Mouse (Mus musculus): ENCODE measurements around the gene P4hb. TPM values are rescaled to one million over a fixed set of nuclear protein-coding genes. Genes with fewer than 3 reads are reported as not detected.
A peak's percentile ranks its signal among the peaks of the same experiment; 100 is the strongest.

P4hb gene
- total RNA-seq, 2 experiments from 2014 or later = 527 to 538 TPM

GRCm38 (mm10) chr11:120542376-120542775, 30.7 kb downstream of the P4hb start:
- no peak for DNase-seq (ENCODE audit: low spot score in 2 of 2)

GRCm38 (mm10) chr11:120541907-120542306, 31.1 kb downstream of the P4hb start:
- DNase-seq (ENCODE audit: low spot score in 2 of 2) = peak; percentile 15 to 22

- peak; percentile 15 to 16 for DNase-seq (ENCODE audit: low spot score in 2 of 2)
These were observed 33.6 kb downstream of the P4hb start for GRCm38 (mm10) chr11:120539285-120540014.

GRCm38 (mm10) chr11:120538955-120539284, 34.1 kb downstream of the P4hb start:
- DNase-seq (ENCODE audit: low spot score in 2 of 2) = peak in 1 of 2 experiments; percentile 14

GRCm38 (mm10) chr11:120538485-120538884, 34.6 kb downstream of the P4hb start:
- peak; percentile 30 to 47 for DNase-seq (ENCODE audit: low spot score in 2 of 2)

- DNase-seq (ENCODE audit: low spot score in 2 of 2) = no peak
These were observed 37.2 kb downstream of the P4hb start for GRCm38 (mm10) chr11:120535804-120536203.

GRCm38 (mm10) chr11:120535145-120535544, 37.9 kb downstream of the P4hb start:
- DNase-seq (ENCODE audit: low spot score in 2 of 2) = no peak

GRCm38 (mm10) chr11:120534093-120534492, 39.0 kb downstream of the P4hb start:
- no peak for DNase-seq (ENCODE audit: low spot score in 2 of 2)

GRCm38 (mm10) chr11:120531646-120532045, 41.4 kb downstream of the P4hb start:
- DNase-seq (ENCODE audit: low spot score in 2 of 2) = no peak

- peak in 1 of 2 experiments; percentile 47 for DNase-seq (ENCODE audit: low spot score in 2 of 2)
These were observed 42.7 kb downstream of the P4hb start, which contains the start of gene Gcgr for GRCm38 (mm10) chr11:120530085-120530964. Gene Gcgr, plus strand, starts transcription at chr11:120530699.

- DNase-seq (ENCODE audit: low spot score in 2 of 2) = no peak
These were observed 44.1 kb downstream of the P4hb start for GRCm38 (mm10) chr11:120528903-120529302.

- no peak for DNase-seq (ENCODE audit: low spot score in 2 of 2)
These were observed 45.2 kb downstream of the P4hb start for GRCm38 (mm10) chr11:120527690-120528354.

- DNase-seq (ENCODE audit: low spot score in 2 of 2) = no peak
These were observed 47.1 kb downstream of the P4hb start for GRCm38 (mm10) chr11:120525959-120526358.

- DNase-seq (ENCODE audit: low spot score in 2 of 2) = no peak
These were observed 50.5 kb downstream of the P4hb start for GRCm38 (mm10) chr11:120522581-120522980.

- DNase-seq (ENCODE audit: low spot score in 2 of 2) = peak in 1 of 2 experiments; percentile 21
These were observed 52.0 kb downstream of the P4hb start for GRCm38 (mm10) chr11:120520967-120521540.

GRCm38 (mm10) chr11:120520498-120520897, 52.6 kb downstream of the P4hb start:
- DNase-seq (ENCODE audit: low spot score in 2 of 2) = no peak

GRCm38 (mm10) chr11:120519738-120520137, 53.3 kb downstream of the P4hb start:
- peak in 1 of 2 experiments; percentile 43 for DNase-seq (ENCODE audit: low spot score in 2 of 2)

- DNase-seq (ENCODE audit: low spot score in 2 of 2) = no peak
These were observed 54.5 kb downstream of the P4hb start for GRCm38 (mm10) chr11:120518558-120518957.

- peak in 1 of 2 experiments; percentile 14 for DNase-seq (ENCODE audit: low spot score in 2 of 2)
These were observed 55.0 kb downstream of the P4hb start for GRCm38 (mm10) chr11:120518027-120518426.

- DNase-seq (ENCODE audit: low spot score in 2 of 2) = no peak
These were observed 55.9 kb downstream of the P4hb start for GRCm38 (mm10) chr11:120517147-120517546.

GRCm38 (mm10) chr11:120515611-120516010, 57.4 kb downstream of the P4hb start:
- DNase-seq (ENCODE audit: low spot score in 2 of 2) = peak; percentile 84 to 86
